Mouse (Mus musculus) bone marrow macrophage, adult 2 months (primary cell): ENCODE data around the gene Rab37.

Experiments used
- CTCF ChIP-seq: IDR thresholded peaks from 2 replicates; pipeline ENCODE4 v1.5.1; 2012; ENCODE audit warnings: low read depth, mild to moderate bottlenecking, low read length, moderate library complexity
- POLR2A ChIP-seq: IDR thresholded peaks from 2 replicates; pipeline ENCODE4 v1.6.1; 2012; ENCODE audit warnings: mild to moderate bottlenecking, low read depth, low read length, borderline replicate concordance

- TF ChIP-seq CTCF (no peak), POLR2A (no peak)
These were observed 15.4 kb downstream of the Rab37 start for GRCm38 (mm10) chr11:115106638-115107037.
